Mouse (Mus musculus): ENCODE measurements at regions not wholly inside any gene's neighbourhood (a gene's known extent, or its start where the extent isn't known, plus 50 kb on each side); places are given as distances from the start of the nearest gene placed in this dataset.

- Histone ChIP-seq H3K79me2 (ENCODE audit: control insufficient read depth, insufficient read depth) (no peaks in the 10 kb centered on the region), H3K36me3 (ENCODE audit: control insufficient read depth, insufficient read depth) (no peaks in the 10 kb centered on the region), H3K79me3 (ENCODE audit: low read depth) (no peaks in the 10 kb centered on the region), H3K27me3 (ENCODE audit: control insufficient read depth, insufficient read depth, insufficient read length) (no peaks in the 10 kb centered on the region), H3ac (ENCODE audit: control insufficient read depth, insufficient read length, low read depth) (no peak overlapping the region), H3K4me3 (ENCODE audit: insufficient read depth, poor library complexity, severe bottlenecking) (no peak overlapping the region)
- TF ChIP-seq MYOD1 (IDR thresholded peaks at IDR 0.05; ENCODE audit: control insufficient read depth, insufficient read length, low read depth) (no peak), USF1 (IDR thresholded peaks at IDR 0.05; ENCODE audit: low read depth) (no peak)
Observed at GRCm38 (mm10) chr17:15152477-15152876, 111.1 kb upstream of the Gm3448 start.

DNA sequence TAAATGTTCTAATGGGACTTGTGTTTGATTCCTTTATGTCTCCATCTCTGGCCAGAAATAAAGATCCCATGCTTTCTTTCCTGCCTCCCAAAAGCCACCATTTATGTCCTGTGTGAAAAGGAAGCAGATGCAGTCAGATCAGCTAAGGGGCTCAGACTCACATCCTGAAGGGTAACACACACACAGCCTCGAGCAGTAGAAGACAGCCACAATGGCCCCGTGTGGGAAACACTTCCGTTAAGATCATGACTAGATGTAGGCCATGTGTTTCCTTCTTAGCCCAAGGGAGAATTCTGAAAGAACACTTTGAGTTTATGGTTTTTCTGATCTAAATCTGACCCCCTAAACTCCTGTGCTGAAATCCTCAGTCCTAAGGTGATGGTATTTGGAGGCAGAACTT lies 110.4 kb upstream of the Gm3448 start:
- Histone ChIP-seq H3K79me2 (ENCODE audit: control insufficient read depth, insufficient read depth) (no peaks in the 10 kb centered on the region), H3K36me3 (ENCODE audit: control insufficient read depth, insufficient read depth) (no peaks in the 10 kb centered on the region), H3K79me3 (ENCODE audit: low read depth) (no peaks in the 10 kb centered on the region), H3K4me3 (ENCODE audit: insufficient read depth, poor library complexity, severe bottlenecking) (no peak overlapping the region), H3K27me3 (ENCODE audit: control insufficient read depth, insufficient read depth, insufficient read length) (no peaks in the 10 kb centered on the region), H3ac (ENCODE audit: control insufficient read depth, insufficient read length, low read depth) (no peak overlapping the region)
- TF ChIP-seq MAX (IDR thresholded peaks at IDR 0.05) (no peak), FOSL1 (IDR thresholded peaks at IDR 0.05; ENCODE audit: insufficient read depth, low read length, poor library complexity, severe bottlenecking) (no peak), MYOG (IDR thresholded peaks at IDR 0.05; ENCODE audit: control insufficient read depth, extremely low read depth, insufficient read length) (no peak), MYOD1 (IDR thresholded peaks at IDR 0.05; ENCODE audit: control insufficient read depth, insufficient read length, low read depth) (no peak), CTCF (IDR thresholded peaks at IDR 0.05; ENCODE audit: control insufficient read depth, insufficient read depth, insufficient read length) (no peak), USF1 (IDR thresholded peaks at IDR 0.05; ENCODE audit: low read depth) (no peak), CEBPB (IDR thresholded peaks at IDR 0.05; ENCODE audit: low read depth) (no peak)

DNA sequence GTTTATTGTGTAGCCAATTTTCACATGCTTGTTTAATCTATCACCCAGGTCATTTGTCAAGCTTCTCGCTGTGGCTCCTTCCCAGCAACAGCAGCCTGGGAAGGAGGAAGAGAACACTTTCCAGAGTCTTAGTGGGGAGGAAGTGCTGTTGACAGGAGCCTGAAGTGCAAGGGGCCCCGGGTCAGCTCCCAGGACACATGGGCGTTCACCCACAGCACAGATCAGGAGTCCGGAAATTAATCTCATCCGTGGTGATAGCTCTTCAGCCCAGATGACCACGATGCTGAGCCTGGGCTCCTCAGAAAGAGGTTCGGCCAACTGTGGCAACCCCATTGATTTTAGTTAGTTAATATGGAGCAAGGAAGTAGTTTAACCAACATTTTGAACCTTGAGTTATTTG lies 105.3 kb upstream of the Gm3448 start:
- TF ChIP-seq CTCF (IDR thresholded peaks at IDR 0.05; ENCODE audit: control insufficient read depth, insufficient read depth, insufficient read length): no peak

GRCm38 (mm10) chr17:15145191-15145968 lies 104.0 kb upstream of the Gm3448 start:
- no peaks in the 10 kb centered on the region for H3K36me3 ChIP-seq (ENCODE audit: control insufficient read depth, insufficient read depth)
- H3K79me2 ChIP-seq (ENCODE audit: control insufficient read depth, insufficient read depth): no peaks in the 10 kb centered on the region
- no peak overlapping the region for H3K4me3 ChIP-seq (ENCODE audit: insufficient read depth, poor library complexity, severe bottlenecking)
- no peak overlapping the region for H3ac ChIP-seq (ENCODE audit: control insufficient read depth, insufficient read length, low read depth)
- H3K27me3 ChIP-seq (ENCODE audit: control insufficient read depth, insufficient read depth, insufficient read length): peaks cover 5% of the 10 kb centered on the region
- H3K79me3 ChIP-seq (ENCODE audit: low read depth): no peaks in the 10 kb centered on the region
- no peak for TF ChIP-seq MYOD1 (IDR thresholded peaks at IDR 0.05; ENCODE audit: control insufficient read depth, insufficient read length, low read depth)
- TF ChIP-seq CTCF (IDR thresholded peaks at IDR 0.05; ENCODE audit: control insufficient read depth, insufficient read depth, insufficient read length): no peak
- TF ChIP-seq FOSL1 (IDR thresholded peaks at IDR 0.05; ENCODE audit: insufficient read depth, low read length, poor library complexity, severe bottlenecking): no peak
- no peak for TF ChIP-seq MAX (IDR thresholded peaks at IDR 0.05)
- no peak for TF ChIP-seq MYOG (IDR thresholded peaks at IDR 0.05; ENCODE audit: control insufficient read depth, extremely low read depth, insufficient read length)
- TF ChIP-seq CEBPB (IDR thresholded peaks at IDR 0.05; ENCODE audit: low read depth): no peak
- TF ChIP-seq USF1 (IDR thresholded peaks at IDR 0.05; ENCODE audit: low read depth): no peak

More for the DNA sequence above, 105.3 kb upstream of the Gm3448 start:
- Histone ChIP-seq H3K27me3 (ENCODE audit: control insufficient read depth, insufficient read depth, insufficient read length) (peaks cover 5% of the 10 kb centered on the region), H3ac (ENCODE audit: control insufficient read depth, insufficient read length, low read depth) (no peak overlapping the region), H3K79me3 (ENCODE audit: low read depth) (no peaks in the 10 kb centered on the region), H3K36me3 (ENCODE audit: control insufficient read depth, insufficient read depth) (no peaks in the 10 kb centered on the region), H3K4me3 (ENCODE audit: insufficient read depth, poor library complexity, severe bottlenecking) (no peak overlapping the region), H3K79me2 (ENCODE audit: control insufficient read depth, insufficient read depth) (no peaks in the 10 kb centered on the region)

GRCm38 (mm10) chr17:15140391-15140790 lies 99.1 kb upstream of the Gm3448 start:
- Histone ChIP-seq H3K4me3 (ENCODE audit: insufficient read depth, poor library complexity, severe bottlenecking) (no peak overlapping the region), H3ac (ENCODE audit: control insufficient read depth, insufficient read length, low read depth) (no peak overlapping the region), H3K79me2 (ENCODE audit: control insufficient read depth, insufficient read depth) (no peaks in the 10 kb centered on the region), H3K27me3 (ENCODE audit: control insufficient read depth, insufficient read depth, insufficient read length) (no peaks in the 10 kb centered on the region), H3K79me3 (ENCODE audit: low read depth) (no peaks in the 10 kb centered on the region), H3K36me3 (ENCODE audit: control insufficient read depth, insufficient read depth) (no peaks in the 10 kb centered on the region)
- TF ChIP-seq MYOD1 (IDR thresholded peaks at IDR 0.05; ENCODE audit: control insufficient read depth, insufficient read length, low read depth) (no peak), MYOG (IDR thresholded peaks at IDR 0.05; ENCODE audit: control insufficient read depth, extremely low read depth, insufficient read length) (no peak), CEBPB (IDR thresholded peaks at IDR 0.05; ENCODE audit: low read depth) (no peak), FOSL1 (IDR thresholded peaks at IDR 0.05; ENCODE audit: insufficient read depth, low read length, poor library complexity, severe bottlenecking) (no peak), MAX (IDR thresholded peaks at IDR 0.05) (no peak), USF1 (IDR thresholded peaks at IDR 0.05; ENCODE audit: low read depth) (no peak), CTCF (IDR thresholded peaks at IDR 0.05; ENCODE audit: control insufficient read depth, insufficient read depth, insufficient read length) (no peak)
